Comparison of ENCODE assay signal across 8 mouse cellular contexts in genomic region chr4:114924971-114925916, GRCm38 (mm10). TPM values are rescaled to one million over a fixed set of nuclear protein-coding genes. Genes with fewer than 3 reads are reported as not detected.
DNase-seq lines count a peak whose midpoint lies in the region; ATAC-seq lines count a peak whose summit lies in the region.

No protein-coding gene starts in this region.

- peak; percentile 44; the same call in 1 of the 2 replicates for ATAC-seq in embryonic facial prominence, embryonic 14.5 days (ENCODE audit: low read depth)
- ATAC-seq in intestine, embryonic 15.5 days: peak; percentile 62
- ATAC-seq in megakaryocyte, adult 5-6 weeks (ENCODE audit: poor library complexity, severe bottlenecking): peak; percentile 68

- peak; percentile 29 for DNase-seq in urinary bladder, adult 2 months (ENCODE audit: low spot score)
- no peak for DNase-seq in urinary bladder, postnatal 4 days (ENCODE audit: low spot score in 2 of 2)
- DNase-seq in embryonic facial prominence, embryonic 14.5 days (ENCODE audit: low spot score): no peak
- peak; percentile 40 for DNase-seq in testis, postnatal 14 days (ENCODE audit: low spot score)
- DNase-seq in c-Kit-positive CD71-positive TER-119-positive erythroid progenitor cells, embryonic 14.5 days (ENCODE audit: low spot score): no peak
- DNase-seq in layer of hippocampus, adult 9-11 months: no peak

- 0 out of 2 replicates have a peak, but pooled peaks cover 4% of the 10 kb centered on the region for H3K4me1 ChIP-seq in embryonic facial prominence, embryonic 14.5 days (ENCODE audit: control insufficient read depth, insufficient read depth, low read length)
- peaks cover 12% of the 10 kb centered on the region for H3K4me1 ChIP-seq in intestine, embryonic 15.5 days (replicated peaks)

- H3K4me3 ChIP-seq in embryonic facial prominence, embryonic 14.5 days (ENCODE audit: low read depth, low read length): peak overlapping the region; percentile 45
- H3K4me3 ChIP-seq in intestine, embryonic 15.5 days (replicated peaks): peak overlapping the region; percentile 46

- H3K9ac ChIP-seq in embryonic facial prominence, embryonic 14.5 days (ENCODE audit: low read depth, low read length): peak overlapping the region; percentile 53
- H3K9ac ChIP-seq in intestine, embryonic 15.5 days: peak overlapping the region; percentile 13; the same call in 1 of the 2 replicates

- H3K4me2 ChIP-seq in embryonic facial prominence, embryonic 14.5 days (ENCODE audit: low read depth, low read length): peak overlapping the region; percentile 75
- peak overlapping the region; percentile 89 for H3K4me2 ChIP-seq in intestine, embryonic 15.5 days (replicated peaks)

- no peak overlapping the region for H3K27ac ChIP-seq in embryonic facial prominence, embryonic 14.5 days (replicated peaks; ENCODE audit: low read depth, low read length)
- H3K27ac ChIP-seq in intestine, embryonic 15.5 days: no peak overlapping the region

- peaks cover 83% of the 10 kb centered on the region for H3K27me3 ChIP-seq in embryonic facial prominence, embryonic 14.5 days (replicated peaks; ENCODE audit: control insufficient read depth, insufficient read depth, low read length)
- H3K27me3 ChIP-seq in intestine, embryonic 15.5 days (replicated peaks): peaks cover 76% of the 10 kb centered on the region

- 2% methylated on average over 31 of the region's 125 CpGs for WGBS in embryonic facial prominence, embryonic 14.5 days
- under 1% methylated on average over 121 of the region's 125 CpGs for WGBS in intestine, embryonic 15.5 days

- no peaks in the 10 kb centered on the region for H3K36me3 ChIP-seq in embryonic facial prominence, embryonic 14.5 days (ENCODE audit: control insufficient read depth, insufficient read depth, low read length)
- no peaks in the 10 kb centered on the region for H3K36me3 ChIP-seq in intestine, embryonic 15.5 days

- no peaks in the 10 kb centered on the region for H3K9me3 ChIP-seq in embryonic facial prominence, embryonic 14.5 days (ENCODE audit: control insufficient read depth, low read length)
- no peaks in the 10 kb centered on the region for H3K9me3 ChIP-seq in intestine, embryonic 15.5 days

RNA-seq across cellular contexts. Expression of gene Foxe3, which starts 0.6 kb away (rescaled TPM):
- polyA plus RNA-seq in urinary bladder, adult 2 months (2012; rRNA removed): not detected in 2 replicates
- not detected in 2 replicates for polyA plus RNA-seq in embryonic facial prominence, embryonic 14.5 days (2014; fragmentation: Nextera tagmentation; extraction: Ambion mirVana)
- polyA plus RNA-seq in intestine, embryonic 15.5 days (2015; fragmentation: Nextera tagmentation; extraction: Ambion mirVana): not detected in 2 replicates
- not detected in 2 replicates for total RNA-seq in megakaryocyte, adult 5-6 weeks (2015)
- not detected in 2 replicates for total RNA-seq in megakaryocyte, adult 5-6 weeks (2017)

RNA-seq across cellular contexts. Expression of gene Foxd2, which starts 16.6 kb away (rescaled TPM):
- polyA plus RNA-seq in urinary bladder, adult 2 months (2012; rRNA removed): 0.66 and 0.97 TPM in 2 replicates
- polyA plus RNA-seq in embryonic facial prominence, embryonic 14.5 days (2014; fragmentation: Nextera tagmentation; extraction: Ambion mirVana): 0.81 and 1.3 TPM in 2 replicates
- polyA plus RNA-seq in intestine, embryonic 15.5 days (2015; fragmentation: Nextera tagmentation; extraction: Ambion mirVana): 0.64 and 0.88 TPM in 2 replicates
- total RNA-seq in megakaryocyte, adult 5-6 weeks (2015): 0.42 and 0.66 TPM in 2 replicates
- total RNA-seq in megakaryocyte, adult 5-6 weeks (2017): 0.66 and 0.77 TPM in 2 replicates

Comparison
In these comparisons a context has a peak if more than half of its experiments do, and no peak if none do; other contexts are left out.
1. DNase-seq: peak in urinary bladder, adult 2 months (single experiment) and testis, postnatal 14 days (single experiment); none in urinary bladder, postnatal 4 days (0 of 2), embryonic facial prominence, embryonic 14.5 days (single experiment), c-Kit-positive CD71-positive TER-119-positive erythroid progenitor cells, embryonic 14.5 days (single experiment) and layer of hippocampus, adult 9-11 months (single experiment).
2. Peak in every context shown above with its lines, with median percentiles within 50 percentile points of each other: ATAC-seq.